Mouse (Mus musculus): ENCODE measurements at regions not wholly inside any gene's neighbourhood (a gene's known extent, or its start where the extent isn't known, plus 50 kb on each side); places are given as distances from the start of the nearest gene placed in this dataset.

DNA sequence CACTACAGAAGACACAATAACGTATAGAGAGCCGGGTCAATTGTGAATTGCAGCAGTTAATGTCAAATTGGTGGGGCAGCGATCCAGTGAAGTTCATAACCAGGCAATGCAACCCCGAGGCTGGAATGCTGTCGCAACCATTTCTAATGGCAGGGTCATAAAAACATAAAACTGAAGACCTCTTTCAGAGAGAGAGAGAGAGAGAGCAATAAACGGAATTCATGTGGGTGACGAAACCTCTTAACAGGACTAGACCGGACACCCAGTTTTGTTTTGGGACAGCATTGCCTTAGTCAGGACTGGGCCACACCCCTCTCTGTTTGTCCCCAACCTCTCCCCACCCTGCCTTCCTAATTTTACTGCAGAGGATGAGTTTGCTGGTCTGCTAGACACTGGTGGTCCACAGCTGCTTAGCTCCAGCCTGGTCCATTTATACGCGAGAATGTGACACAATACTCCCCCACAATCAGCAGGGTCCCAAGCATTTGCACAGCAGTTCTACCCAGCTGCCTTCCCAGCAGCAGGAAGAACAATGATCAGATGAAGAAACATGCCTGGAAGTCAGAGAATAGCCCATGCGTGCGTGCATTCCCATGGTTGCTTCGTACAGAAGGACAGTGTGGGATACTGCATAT, 115.6 kb upstream of the Prickle1 start:
- in situ Hi-C loops (cut with MseI, MboI), result no loop called here

- in situ Hi-C loops (cut with MseI, MboI), result no loop called here
Measured at GRCm38 (mm10) chr15:93710493-93711149, 114.9 kb upstream of the Prickle1 start.

DNA sequence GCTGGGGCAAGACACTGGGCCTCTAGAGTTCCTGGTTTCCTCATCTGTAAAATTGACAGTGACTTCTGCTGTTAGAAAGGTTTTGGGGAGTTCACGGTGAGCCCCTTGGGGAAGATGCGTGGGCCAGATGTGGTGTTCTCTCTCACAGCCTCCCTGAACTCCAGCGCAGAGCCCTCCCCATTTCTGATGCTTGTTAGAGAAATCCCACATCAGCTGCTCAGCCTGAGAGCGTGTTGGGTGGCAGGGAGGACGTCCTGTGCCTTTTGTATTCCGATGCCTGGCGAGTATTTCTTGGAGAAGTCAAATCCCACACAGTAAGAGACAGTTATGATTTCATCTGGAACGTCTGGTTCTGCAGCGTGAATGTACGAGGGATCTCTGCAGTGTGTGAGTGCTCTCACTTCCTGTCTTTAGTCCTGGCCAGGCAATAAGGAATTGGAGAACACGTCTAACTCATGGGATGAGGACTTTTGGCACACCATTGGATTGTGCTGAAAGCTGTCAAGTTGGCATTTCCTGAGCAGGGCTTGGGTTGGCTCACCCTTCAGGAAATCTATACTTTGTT, 110.8 kb upstream of the Prickle1 start:
- in situ Hi-C loops (cut with MseI, MboI), result no loop called here

DNA sequence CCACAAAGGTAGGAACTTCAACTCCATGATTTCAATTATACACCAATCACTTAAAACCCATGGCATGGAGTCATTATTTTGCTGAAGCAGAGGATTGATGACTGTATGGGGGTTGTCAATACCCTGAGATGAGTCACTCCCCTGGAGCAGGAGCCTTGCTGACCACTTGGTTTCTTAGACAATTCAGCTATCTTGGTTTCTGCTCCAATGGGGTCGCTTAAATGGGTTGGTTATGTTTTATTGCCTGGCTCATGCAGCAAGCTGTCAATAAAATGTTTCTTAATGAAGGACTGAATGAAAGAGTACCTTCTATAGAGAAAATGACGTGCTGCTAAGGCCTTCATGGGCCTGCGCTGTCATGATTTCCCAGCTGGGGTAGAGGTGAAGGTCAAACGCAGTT, 110.0 kb upstream of the Prickle1 start:
- in situ Hi-C loops (cut with MseI, MboI), result no loop called here

GRCm38 (mm10) chr15:93705109-93705508, 109.4 kb upstream of the Prickle1 start:
- in situ Hi-C loops (cut with MseI, MboI), result no loop called here

- in situ Hi-C loops (cut with MseI, MboI), result no loop called here
Measured at GRCm38 (mm10) chr15:93701017-93701416, 105.3 kb upstream of the Prickle1 start.

GRCm38 (mm10) chr15:93699971-93700370, 104.3 kb upstream of the Prickle1 start:
- in situ Hi-C loops (cut with MseI, MboI), result no loop called here

DNA sequence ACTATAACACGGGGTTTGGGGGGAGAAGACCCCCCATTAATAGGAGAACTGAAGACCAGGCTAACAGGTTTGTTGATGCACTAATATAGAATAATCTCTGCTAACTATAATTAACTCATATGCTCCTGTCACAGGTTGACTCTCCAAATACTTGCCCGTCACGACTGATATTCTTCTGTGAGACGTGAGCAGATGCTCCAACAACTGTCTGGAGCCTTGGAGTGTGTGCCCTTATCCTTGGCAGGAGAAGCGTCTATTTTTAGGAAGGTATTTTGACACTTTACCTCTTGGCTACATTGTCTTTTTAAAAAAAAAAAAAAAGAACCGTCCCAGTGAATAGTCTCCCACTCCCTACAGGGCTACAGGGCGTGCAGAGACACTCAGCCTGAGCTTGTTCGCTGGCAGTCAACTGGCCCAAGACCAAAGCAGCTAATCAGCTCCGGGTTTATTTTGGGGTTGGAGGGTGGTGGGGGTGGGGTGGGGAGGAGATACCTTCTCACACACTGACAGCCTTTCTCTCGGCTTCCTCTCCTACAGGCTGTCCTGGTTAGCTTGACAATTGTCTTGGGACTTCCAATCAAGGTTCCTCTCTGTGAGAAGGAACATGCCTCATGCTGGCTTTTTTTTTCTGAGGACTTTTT, 102.6 kb upstream of the Prickle1 start:
- in situ Hi-C loops (cut with MseI, MboI), result no loop called here

GRCm38 (mm10) chr15:93690717-93691116, 95.0 kb upstream of the Prickle1 start:
- in situ Hi-C loops (cut with MseI, MboI), result no loop called here

DNA sequence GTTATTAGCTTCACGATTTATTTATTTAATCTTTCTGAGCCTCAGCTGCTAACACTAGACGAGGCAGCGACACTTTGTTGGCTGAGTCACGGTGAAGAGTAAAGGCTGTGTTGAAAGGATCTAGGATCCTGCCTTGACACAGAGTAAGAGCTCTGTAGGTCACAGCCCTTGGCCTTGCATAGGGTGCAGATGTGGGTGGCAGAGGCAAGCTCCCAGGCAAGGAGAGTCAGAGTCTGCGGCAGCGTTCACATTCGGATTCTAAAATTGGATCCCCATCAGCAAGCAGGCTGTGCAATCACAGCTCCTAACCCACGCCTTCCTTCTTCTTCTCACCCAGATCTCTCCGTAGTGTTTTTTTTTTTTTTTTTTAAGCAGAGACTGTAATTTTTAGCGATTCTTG, 94.3 kb upstream of the Prickle1 start:
- in situ Hi-C loops (cut with MseI, MboI), result no loop called here

DNA sequence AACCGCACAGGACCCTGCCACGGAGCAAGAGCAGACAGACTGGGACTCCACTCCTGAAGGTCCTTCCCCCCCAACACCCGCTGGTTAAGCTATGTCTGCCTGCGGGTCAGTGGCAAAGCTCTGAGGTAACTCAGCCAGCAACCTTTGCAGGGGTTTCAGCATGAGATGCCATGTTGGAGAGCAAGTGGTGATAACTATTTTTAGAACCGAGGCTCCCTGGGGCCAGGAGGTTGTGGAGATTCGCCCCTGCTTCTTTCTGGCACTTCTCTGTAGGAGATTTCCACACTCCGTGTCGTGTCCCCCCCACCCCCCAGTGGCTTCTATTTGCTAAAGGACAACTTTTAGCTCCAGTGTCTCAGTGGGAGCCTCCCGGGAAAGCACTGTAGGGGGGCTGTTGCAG, 90.7 kb upstream of the Prickle1 start:
- in situ Hi-C loops (cut with MseI, MboI), result no loop called here

DNA sequence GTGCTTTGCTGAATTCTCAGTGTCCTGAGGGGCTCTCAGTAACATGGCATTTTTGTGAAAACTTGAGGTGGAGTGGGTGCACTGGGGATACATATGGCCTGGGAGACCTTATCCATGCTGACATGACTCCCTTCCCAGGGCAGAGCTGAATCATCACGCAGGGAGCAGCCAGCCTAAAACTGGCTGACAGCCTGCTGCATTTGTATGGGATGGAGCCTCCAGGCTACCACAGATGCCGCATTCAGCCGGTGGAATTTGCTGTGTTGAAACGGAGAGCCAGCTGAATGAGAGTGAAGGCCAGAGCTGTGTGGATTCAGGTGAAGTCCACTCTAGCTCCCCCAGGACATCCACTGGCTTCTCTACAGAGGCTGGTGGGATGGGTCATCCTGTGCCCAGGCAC, 85.9 kb upstream of the Prickle1 start:
- in situ Hi-C loops (cut with MseI, MboI), result no loop called here

GRCm38 (mm10) chr15:93675624-93676023, 79.9 kb upstream of the Prickle1 start:
- in situ Hi-C loops (cut with MseI, MboI), result no loop called here

DNA sequence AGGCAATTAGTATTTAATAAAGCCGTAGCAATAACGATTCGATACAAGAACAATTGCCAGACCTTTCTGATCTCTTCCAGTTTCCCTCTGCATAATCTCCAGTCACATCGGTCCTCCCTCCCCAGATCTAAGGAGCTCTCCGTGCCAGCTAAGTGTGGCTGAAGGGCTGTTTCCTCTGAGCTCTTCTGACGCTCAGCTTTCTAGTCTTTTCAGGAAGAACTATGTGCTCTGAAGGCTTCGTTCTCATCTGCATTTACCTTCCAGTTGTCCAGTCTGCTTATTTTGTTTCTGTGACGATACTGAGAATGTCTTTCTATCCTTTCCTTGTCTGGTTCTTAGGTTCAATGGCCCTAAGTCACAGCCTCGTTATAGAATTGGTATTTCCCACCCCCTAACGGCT, 78.3 kb upstream of the Prickle1 start:
- in situ Hi-C loops (cut with MseI, MboI), result no loop called here

DNA sequence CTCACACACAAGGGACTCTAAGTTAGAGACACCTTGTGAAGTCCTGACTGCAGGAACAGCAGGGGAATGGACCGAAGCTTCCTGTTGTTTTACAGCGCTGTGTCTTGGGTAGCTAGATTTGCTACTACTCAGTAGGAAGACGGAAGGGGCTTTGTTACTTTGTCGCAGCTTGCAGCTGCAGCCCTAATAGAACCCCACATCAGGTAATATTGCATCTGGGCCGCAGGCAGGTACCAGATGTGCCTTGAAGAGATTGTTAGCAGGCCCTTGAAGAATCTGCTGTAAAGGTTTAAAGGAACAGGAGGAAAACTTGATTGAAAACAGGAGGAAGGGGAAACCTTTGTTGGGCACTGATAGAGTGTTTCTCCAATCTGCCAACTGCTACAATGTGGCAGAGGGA, 68.2 kb upstream of the Prickle1 start:
- in situ Hi-C loops (cut with MseI, MboI), result no loop called here

GRCm38 (mm10) chr15:93662601-93663000, 66.9 kb upstream of the Prickle1 start:
- in situ Hi-C loops (cut with MseI, MboI), result no loop called here

GRCm38 (mm10) chr15:93661801-93662200, 66.1 kb upstream of the Prickle1 start:
- in situ Hi-C loops (cut with MseI, MboI), result no loop called here

DNA sequence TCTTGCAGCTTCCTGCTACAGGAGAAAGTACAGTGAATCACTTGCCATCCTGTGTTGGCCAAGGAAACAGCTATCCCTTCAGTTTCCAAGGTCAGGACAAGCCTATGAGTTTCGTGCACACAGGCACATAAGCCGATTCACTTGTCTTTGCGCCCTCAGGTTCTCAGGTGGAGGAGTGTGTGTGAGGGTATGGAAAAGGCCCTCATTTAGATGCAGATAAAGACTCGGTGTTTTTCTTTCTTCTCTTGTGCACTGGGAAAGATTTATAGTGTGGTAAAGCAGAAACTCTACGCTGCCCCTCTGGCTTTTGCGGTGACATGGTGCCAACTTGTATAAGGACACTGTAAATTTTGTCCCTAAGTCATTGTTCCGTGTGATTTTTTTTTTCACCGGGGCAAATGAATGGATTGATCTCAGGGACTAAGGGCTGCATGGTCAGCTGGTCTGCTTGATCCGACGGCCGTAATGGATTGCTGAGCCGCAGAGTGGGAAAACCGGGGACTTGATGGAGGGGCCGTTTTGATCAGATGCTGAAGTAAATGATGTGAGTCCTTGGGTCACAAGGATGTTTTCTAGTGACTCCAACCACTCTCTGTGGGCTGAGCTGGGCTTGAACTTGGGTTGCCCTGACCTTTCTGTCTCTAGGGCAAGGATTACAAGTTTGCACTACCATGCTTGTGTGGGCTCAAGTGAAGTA, 65.4 kb upstream of the Prickle1 start:
- in situ Hi-C loops (cut with MseI, MboI), result no loop called here

GRCm38 (mm10) chr15:93657171-93657570, 61.5 kb upstream of the Prickle1 start:
- in situ Hi-C loops (cut with MseI, MboI), result no loop called here

- in situ Hi-C loops (cut with MseI, MboI), result no loop called here
Measured at GRCm38 (mm10) chr15:93656713-93657112, 61.0 kb upstream of the Prickle1 start.

- in situ Hi-C loops (cut with MseI, MboI), result no loop called here
Measured at GRCm38 (mm10) chr15:93655743-93656142, 60.1 kb upstream of the Prickle1 start.

- in situ Hi-C loops (cut with MseI, MboI), result no loop called here
Measured at GRCm38 (mm10) chr15:93655243-93655642, 59.6 kb upstream of the Prickle1 start.
